In genomic region chr11:45852124-45852994, GRCm38 (mm10) we compare ENCODE assay signal across 8 mouse cellular contexts. TPM values are rescaled to one million over a fixed set of nuclear protein-coding genes. Genes with fewer than 3 reads are reported as not detected.
DNase-seq lines count a peak whose midpoint lies in the region; ATAC-seq and TF ChIP-seq lines count a peak whose summit lies in the region.

No protein-coding gene starts in this region.

- no peaks in the 10 kb centered on the region for H3K27me3 ChIP-seq in forebrain, embryonic 13.5 days
- no peaks in the 10 kb centered on the region for H3K27me3 ChIP-seq in hindbrain, embryonic 16.5 days (replicated peaks; ENCODE audit: control insufficient read depth, insufficient read depth, low read length)
- H3K27me3 ChIP-seq in liver, embryonic 14.5 days (ENCODE audit: control insufficient read depth, insufficient read depth, low read length): no peaks in the 10 kb centered on the region

- peak overlapping the region; percentile 86 for H3K4me2 ChIP-seq in forebrain, embryonic 13.5 days
- peak overlapping the region; percentile 65 for H3K4me2 ChIP-seq in hindbrain, embryonic 16.5 days (ENCODE audit: low read length)
- H3K4me2 ChIP-seq in liver, embryonic 14.5 days (ENCODE audit: low read depth): peak overlapping the region; percentile 76

- H3K9me3 ChIP-seq in forebrain, embryonic 13.5 days (replicated peaks): no peaks in the 10 kb centered on the region
- H3K9me3 ChIP-seq in hindbrain, embryonic 16.5 days (ENCODE audit: control insufficient read depth, low read length): no peaks in the 10 kb centered on the region
- no peaks in the 10 kb centered on the region for H3K9me3 ChIP-seq in liver, embryonic 14.5 days (ENCODE audit: control insufficient read depth, low read length)

- no peak for TF ChIP-seq EP300 in liver, embryonic 14.5 days (IDR thresholded peaks at IDR 0.05; ENCODE audit: low read depth)

- ATAC-seq in forebrain, embryonic 13.5 days: peak; percentile 77
- peak; percentile 85 for ATAC-seq in hindbrain, embryonic 16.5 days
- peak; percentile 68 for ATAC-seq in liver, embryonic 14.5 days (ENCODE audit: insufficient read depth)

- peak overlapping the region; percentile 92 for H3K27ac ChIP-seq in gastrocnemius, adult 2 months
- peak overlapping the region; percentile 41; the same call in 1 of the 2 replicates for H3K27ac ChIP-seq in forebrain, embryonic 13.5 days
- H3K27ac ChIP-seq in hindbrain, embryonic 16.5 days (ENCODE audit: low read depth, low read length): peak overlapping the region; percentile 83
- H3K27ac ChIP-seq in liver, embryonic 14.5 days: peak overlapping the region; percentile 91

- H3K4me3 ChIP-seq in gastrocnemius, adult 2 months: peak overlapping the region; percentile 97
- peak overlapping the region; percentile 93 for H3K4me3 ChIP-seq in forebrain, embryonic 13.5 days
- H3K4me3 ChIP-seq in hindbrain, embryonic 16.5 days (ENCODE audit: low read length): peak overlapping the region; percentile 83
- H3K4me3 ChIP-seq in liver, embryonic 14.5 days (ENCODE audit: insufficient read depth in 1 of 2, low read depth in 2 of 2, low read length in 2 of 2): peak overlapping the region; percentile 97 to 99

- H3K9ac ChIP-seq in forebrain, embryonic 13.5 days: peak overlapping the region; percentile 96
- peak overlapping the region; percentile 96 for H3K9ac ChIP-seq in hindbrain, embryonic 16.5 days (ENCODE audit: low read depth, low read length)
- peak overlapping the region; percentile 99 for H3K9ac ChIP-seq in liver, embryonic 14.5 days (replicated peaks)

- WGBS in forebrain, embryonic 13.5 days: 4% methylated on average over 28 of the region's 58 CpGs
- 4% methylated on average over 24 of the region's 58 CpGs for WGBS in hindbrain, embryonic 16.5 days
- WGBS in liver, embryonic 14.5 days (ENCODE audit: insufficient replicate concordance): under 1% methylated on average over 57 of the region's 58 CpGs

- DNase-seq in gastrocnemius, adult 2 months: no peak
- no peak for DNase-seq in gastrocnemius, postnatal 10 days
- DNase-seq in adrenal gland, adult 2 months: peak; percentile 68
- no peak for DNase-seq in liver, embryonic 14.5 days (ENCODE audit: low read depth in 3 of 3, low spot score in 3 of 3)
- peak; percentile 56 for DNase-seq in neural tube, embryonic 10.5 days (ENCODE audit: extremely low spot score, low spot score)
- DNase-seq in urinary bladder, postnatal 14 days (ENCODE audit: low spot score): peak; percentile 20

- H3K4me1 ChIP-seq in forebrain, embryonic 13.5 days: peaks cover 37% of the 10 kb centered on the region
- peaks cover 21% of the 10 kb centered on the region for H3K4me1 ChIP-seq in hindbrain, embryonic 16.5 days (ENCODE audit: control insufficient read depth, insufficient read depth, low read depth, low read length)
- H3K4me1 ChIP-seq in liver, embryonic 14.5 days (replicated peaks; ENCODE audit: control insufficient read depth in 2 of 2, insufficient read depth in 2 of 2, low read length in 1 of 2): peaks cover 43 to 44% of the 10 kb centered on the region in 2 experiments

- TF ChIP-seq CTCF in gastrocnemius, adult 2 months (IDR thresholded peaks at IDR 0.05): no peak
- TF ChIP-seq CTCF in liver, embryonic 14.5 days (IDR thresholded peaks at IDR 0.05; ENCODE audit: low read depth): no peak

- H3K36me3 ChIP-seq in forebrain, embryonic 13.5 days (ENCODE audit: poor library complexity, severe bottlenecking): peaks cover 21% of the 10 kb centered on the region; the same call in 1 of the 2 replicates
- no peaks in the 10 kb centered on the region; the same call in 1 of the 2 replicates for H3K36me3 ChIP-seq in hindbrain, embryonic 16.5 days (ENCODE audit: control insufficient read depth, insufficient read depth, low read length)
- peaks cover 11% of the 10 kb centered on the region for H3K36me3 ChIP-seq in liver, embryonic 14.5 days (replicated peaks; ENCODE audit: control insufficient read depth, insufficient read depth, low read depth)

- intact Hi-C loops in gastrocnemius, adult 2 months (cut with DNase I): no loop called here

RNA-seq across cellular contexts. Expression of gene Clint1, which starts 0.5 kb away (rescaled TPM):
- total RNA-seq in gastrocnemius, adult 2 months (2021): 10 to 100 TPM; 40.2 to 44.9 TPM
- 10 to 100 TPM; 44.9 to 51.3 TPM for total RNA-seq in gastrocnemius, postnatal 10 days (2021)
- total RNA-seq in adrenal gland, adult 2 months (2021): 10 to 100 TPM; 61.2 to 99.1 TPM
- 26.1 and 41.4 TPM in 2 replicates for polyA plus RNA-seq in adrenal gland, adult 2 months (2012; rRNA removed)
- polyA plus RNA-seq in forebrain, embryonic 13.5 days (2015; fragmentation: Nextera tagmentation; extraction: Ambion mirVana): 49.8 and 51.0 TPM in 2 replicates
- polyA plus RNA-seq in hindbrain, embryonic 16.5 days (2015; fragmentation: Nextera tagmentation; extraction: Ambion mirVana): 39.4 and 43.4 TPM in 2 replicates
- polyA plus RNA-seq in liver, embryonic 14.5 days (2012; rRNA removed): 36.3 and 46.0 TPM in 2 replicates
- 41.6 and 43.3 TPM in 2 replicates for polyA plus RNA-seq in liver, embryonic 14.5 days (2014; fragmentation: Nextera tagmentation; extraction: Ambion mirVana)

Comparison
In these comparisons a context has a peak if more than half of its experiments do, and no peak if none do; other contexts are left out.
1. DNase-seq: peak in adrenal gland, adult 2 months (single experiment), neural tube, embryonic 10.5 days (single experiment) and urinary bladder, postnatal 14 days (single experiment); none in gastrocnemius, adult 2 months (single experiment), gastrocnemius, postnatal 10 days (single experiment) and liver, embryonic 14.5 days (0 of 3).
2. H3K27ac ChIP-seq: peak in every context shown above with its lines; median percentile 92 in gastrocnemius, adult 2 months; 91 in liver, embryonic 14.5 days; 83 in hindbrain, embryonic 16.5 days; 41 in forebrain, embryonic 13.5 days.
3. Peak in every context shown above with its lines, with median percentiles within 50 percentile points of each other: H3K4me3 ChIP-seq, ATAC-seq, H3K4me2 ChIP-seq and H3K9ac ChIP-seq.